Mouse (Mus musculus) midbrain, embryonic 16.5 days (tissue): ENCODE data around the gene Rhox3h. TPM values are rescaled to one million over a fixed set of nuclear protein-coding genes. Genes with fewer than 3 reads are reported as not detected.
"Not testable (repeated sequence)": the region's sequence is repeated elsewhere in the genome, so short reads cannot be mapped to it uniquely, and the experiment has no call there.

Experiments
- ATAC-seq: fragments of 200-750 bp; cut with Nextera tagmentation; 2 replicates; pipeline ENCODE4 v1.8.0; 2017; ENCODE audit warnings: moderate TSS enrichment
- H3K27ac ChIP-seq: fragments of 300-500 bp; sonication (generic); 2 replicates; pipeline ENCODE4 v1.5.1; 2014; ENCODE audit warnings: mild to moderate bottlenecking, low read length, mixed read lengths
- H3K27me3 ChIP-seq: fragments of 300-500 bp; sonication (generic); 2 replicates; pipeline ENCODE4 v1.6.1; 2014; ENCODE audit warnings: low read depth, low read length, mixed read lengths; ENCODE audit not compliant: control insufficient read depth, insufficient read depth
- H3K36me3 ChIP-seq: fragments of 300-500 bp; sonication (generic); 2 replicates; pipeline ENCODE4 v1.6.1; 2014; ENCODE audit warnings: mild to moderate bottlenecking, low read length, moderate library complexity, mixed read lengths; ENCODE audit not compliant: control insufficient read depth, insufficient read depth
- H3K4me1 ChIP-seq: fragments of 300-500 bp; sonication (generic); 2 replicates; pipeline ENCODE4 v1.6.1; 2014; ENCODE audit warnings: mild to moderate bottlenecking, low read length, mixed read lengths; ENCODE audit not compliant: control insufficient read depth, insufficient read depth
- H3K4me2 ChIP-seq: fragments of 300-500 bp; sonication (generic); 2 replicates; pipeline ENCODE4 v1.6.1; 2014; ENCODE audit warnings: mild to moderate bottlenecking, low read length, mixed read lengths
- H3K4me3 ChIP-seq: fragments of 300-500 bp; sonication (generic); 2 replicates; pipeline ENCODE4 v1.5.1; 2014; ENCODE audit warnings: low read depth, mild to moderate bottlenecking, low read length, moderate library complexity, mixed read lengths
- H3K9ac ChIP-seq: fragments of 300-500 bp; sonication (generic); 2 replicates; pipeline ENCODE4 v1.6.1; 2014; ENCODE audit warnings: low read depth, low read length, mixed read lengths
- H3K9me3 ChIP-seq: fragments of 300-500 bp; sonication (generic); replicated peaks from 2 replicates; pipeline ENCODE4 v1.6.1; 2014; ENCODE audit warnings: mild to moderate bottlenecking, low read length, mixed read lengths; ENCODE audit not compliant: control insufficient read depth, poor library complexity, severe bottlenecking
- WGBS: fragments of 180-500 bp; shearing (Covaris S2); extraction: QIAGEN DNeasy Blood & Tissue Kit; methylation state at CpG from one replicate; pipeline ENCODE4 v1.1.7; 2014; 5-methylcytosine and 5-hydroxymethylcytosine counted together
- polyA plus RNA-seq: library from polyadenylated mRNA; unstranded; fragments of >200 nt; fragmentation: Nextera tagmentation; extraction: Ambion mirVana; gene quantifications from 2 replicates; pipeline ENCODE4 v1.2.1, GENCODE M21; 2015

Rhox3h gene
- not detected in 2 replicates for polyA plus RNA-seq

- 100% methylated on average over 1 of the region's 3 CpGs for WGBS
- H3K36me3 ChIP-seq, H3K4me2 ChIP-seq, H3K4me3 ChIP-seq, ATAC-seq, H3K9me3 ChIP-seq, H3K4me1 ChIP-seq, H3K27me3 ChIP-seq, H3K9ac ChIP-seq, H3K27ac ChIP-seq: not testable (repeated sequence)
Observed at GRCm38 (mm10) chrX:37668664-37669063, at the start of gene Rhox3h. Gene Rhox3h (minus strand): TSS chrX:37668764.

DNA sequence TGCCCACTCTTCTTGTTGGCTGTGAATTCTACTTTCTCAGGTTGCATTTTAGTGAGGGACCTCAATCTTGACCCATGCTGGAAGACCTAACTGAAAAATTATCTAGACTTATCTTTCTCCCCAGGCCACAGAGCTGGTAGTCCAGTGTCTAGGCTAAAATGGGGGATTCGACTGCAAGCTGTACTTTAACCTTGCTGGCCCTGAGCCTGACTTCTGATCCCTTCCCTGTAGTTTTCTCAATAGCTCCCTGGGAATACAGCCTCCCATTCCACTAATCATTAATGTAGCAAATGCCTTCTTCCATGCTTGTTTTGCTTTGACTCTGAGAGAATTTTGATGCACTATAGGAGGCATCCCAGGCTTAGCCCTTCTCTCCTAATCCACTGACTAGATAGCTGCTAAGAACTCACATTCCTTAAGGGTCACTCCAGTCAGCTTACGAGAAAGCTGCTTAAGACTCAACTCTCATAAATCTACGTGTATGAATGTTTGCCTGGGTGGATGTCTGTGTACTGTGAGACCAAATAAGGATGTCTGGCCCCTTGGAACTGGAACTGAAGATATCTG lies 33.3 kb upstream of the Rhox3h start:
- H3K27me3 ChIP-seq: no peaks in the 10 kb centered on the region
- no peak overlapping the region for H3K27ac ChIP-seq
- H3K4me3 ChIP-seq: no peak overlapping the region
- no peaks in the 10 kb centered on the region for H3K4me1 ChIP-seq
- WGBS: 56% methylated on average over 3 of the region's 3 CpGs
- no peak overlapping the region for H3K9ac ChIP-seq
- ATAC-seq: no peak
- no peaks in the 10 kb centered on the region for H3K9me3 ChIP-seq
- no peak overlapping the region for H3K4me2 ChIP-seq
- no peaks in the 10 kb centered on the region for H3K36me3 ChIP-seq

DNA sequence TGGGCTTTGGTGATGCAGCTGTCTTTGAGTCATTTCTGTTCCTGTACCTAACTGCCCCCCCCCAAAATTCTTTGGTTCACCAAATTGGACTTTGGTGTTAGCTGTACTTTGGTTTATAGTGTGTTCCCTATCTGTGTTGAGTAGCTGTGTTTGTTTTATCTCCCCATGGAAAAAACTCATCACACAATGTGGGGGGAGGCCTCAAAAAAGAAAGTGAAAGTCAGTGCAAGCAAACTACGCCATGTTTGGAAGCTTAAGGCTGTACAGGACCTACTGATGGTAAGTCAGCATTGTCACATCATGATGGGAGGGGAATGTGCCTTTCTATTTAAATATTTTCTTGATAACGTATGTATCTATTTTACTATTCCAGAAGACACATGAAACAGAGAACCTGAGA lies 23.7 kb upstream of the Rhox3h start:
- 85% methylated on average over 2 of the region's 2 CpGs for WGBS

DNA sequence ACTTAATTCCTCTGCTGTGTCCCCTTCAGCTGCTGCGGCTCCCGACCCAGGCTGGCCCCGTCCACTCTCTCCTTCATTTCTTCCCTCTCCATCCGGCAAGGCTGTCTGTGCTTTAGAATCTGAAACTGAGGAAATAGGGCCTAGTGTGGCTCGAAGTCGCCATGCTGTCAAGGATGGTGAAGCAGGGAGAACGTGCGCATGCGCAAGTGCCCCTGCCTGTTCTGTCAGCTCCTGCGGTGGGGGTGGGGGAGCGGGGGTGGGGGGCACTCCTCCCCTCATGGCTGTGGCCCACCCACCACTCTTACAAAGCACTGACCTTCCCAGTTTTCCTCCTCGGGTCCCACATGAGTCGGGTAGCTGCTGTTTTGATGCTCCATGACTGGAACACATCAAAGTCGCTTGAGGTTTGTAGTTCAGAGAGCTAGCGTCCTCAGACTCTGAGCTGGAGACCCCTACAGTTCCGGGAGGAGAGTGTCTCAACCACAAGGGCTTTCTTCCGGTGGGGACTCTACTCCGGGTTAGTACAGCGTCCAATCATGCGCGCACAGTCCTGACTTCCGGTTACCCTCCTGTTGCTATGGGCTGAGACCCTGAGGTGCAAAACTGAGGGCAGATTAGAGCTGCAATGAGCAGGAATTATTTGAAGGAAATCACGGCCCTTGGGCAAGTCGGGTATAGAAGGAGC lies 14.6 kb upstream of the Rhox3h start:
- no peaks in the 10 kb centered on the region for H3K9me3 ChIP-seq
- H3K27ac ChIP-seq: no peak overlapping the region
- WGBS: 88% methylated on average over 24 of the region's 24 CpGs
- no peaks in the 10 kb centered on the region for H3K36me3 ChIP-seq
- H3K4me2 ChIP-seq: no peak overlapping the region
- H3K4me3 ChIP-seq: no peak overlapping the region
- no peak overlapping the region for H3K9ac ChIP-seq
- H3K4me1 ChIP-seq: no peaks in the 10 kb centered on the region
- no peak for ATAC-seq
- no peaks in the 10 kb centered on the region for H3K27me3 ChIP-seq

More for the DNA sequence above, 23.7 kb upstream of the Rhox3h start:
- no peak overlapping the region for H3K27ac ChIP-seq
- no peak overlapping the region for H3K9ac ChIP-seq
- H3K4me3 ChIP-seq: no peak overlapping the region
- H3K4me2 ChIP-seq: no peak overlapping the region
- H3K9me3 ChIP-seq: no peaks in the 10 kb centered on the region
- no peak for ATAC-seq
- H3K27me3 ChIP-seq: no peaks in the 10 kb centered on the region
- H3K36me3 ChIP-seq: no peaks in the 10 kb centered on the region
- no peaks in the 10 kb centered on the region for H3K4me1 ChIP-seq

- H3K27me3 ChIP-seq, H3K4me3 ChIP-seq, H3K9me3 ChIP-seq, H3K4me1 ChIP-seq, H3K4me2 ChIP-seq, H3K9ac ChIP-seq, ATAC-seq, H3K36me3 ChIP-seq, H3K27ac ChIP-seq: not testable (repeated sequence)
- 79% methylated on average over 8 of the region's 8 CpGs for WGBS
Observed at GRCm38 (mm10) chrX:37673177-37673576, 4.6 kb upstream of the Rhox3h start, which contains the start of gene Rhox2h. Gene Rhox2h (minus strand): TSS chrX:37673277.

GRCm38 (mm10) chrX:37651227-37651626 lies 17.3 kb downstream of the Rhox3h start, which contains the start of gene Rhox4g:
Gene Rhox4g (minus strand): TSS chrX:37651327.
- H3K36me3 ChIP-seq, ATAC-seq: not testable (repeated sequence)
- 93% methylated on average over 14 of the region's 20 CpGs for WGBS

GRCm38 (mm10) chrX:37643370-37643769 lies 25.2 kb downstream of the Rhox3h start, which contains the start of gene Rhox2g:
Gene Rhox2g (minus strand): TSS chrX:37643470.
- not testable (repeated sequence) for H3K9me3 ChIP-seq, H3K4me3 ChIP-seq
- WGBS: 95% methylated on average over 6 of the region's 6 CpGs

More at GRCm38 (mm10) chrX:37651227-37651626, 17.3 kb downstream of the Rhox3h start, which contains the start of gene Rhox4g:
- H3K27me3 ChIP-seq, H3K4me1 ChIP-seq, H3K9me3 ChIP-seq, H3K4me3 ChIP-seq, H3K4me2 ChIP-seq, H3K27ac ChIP-seq, H3K9ac ChIP-seq: not testable (repeated sequence)

DNA sequence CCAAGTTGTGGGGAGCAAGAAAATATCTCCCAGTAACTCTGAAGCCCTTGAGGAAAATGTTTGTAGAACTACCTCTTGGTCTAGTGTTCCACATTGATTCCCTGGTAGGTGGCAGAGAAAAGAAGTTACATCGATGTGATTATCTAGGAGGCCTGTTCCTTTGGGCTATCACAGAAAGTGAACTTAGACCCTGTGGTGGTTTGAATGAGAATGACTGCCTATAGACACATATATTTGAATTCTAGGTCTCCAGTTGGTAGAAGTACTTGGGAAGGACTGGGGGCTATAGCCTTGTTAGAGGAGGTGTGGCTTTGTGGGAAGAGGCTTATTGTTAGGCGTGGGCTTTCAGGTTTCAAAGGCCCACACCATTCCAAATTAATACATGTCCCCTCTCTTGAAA lies 40.1 kb downstream of the Rhox3h start, which contains the start of gene Rhox3g:
Gene Rhox3g, minus strand, starts transcription at position 101 of the 400 bp plus-strand sequence.
- H3K36me3 ChIP-seq, H3K27me3 ChIP-seq, H3K9ac ChIP-seq, ATAC-seq, H3K4me2 ChIP-seq, H3K9me3 ChIP-seq, H3K4me1 ChIP-seq, H3K27ac ChIP-seq, H3K4me3 ChIP-seq: not testable (repeated sequence)
- WGBS: 91% methylated on average over 2 of the region's 2 CpGs

More at GRCm38 (mm10) chrX:37643370-37643769, 25.2 kb downstream of the Rhox3h start, which contains the start of gene Rhox2g:
- not testable (repeated sequence) for H3K27me3 ChIP-seq, H3K27ac ChIP-seq, H3K9ac ChIP-seq, H3K4me2 ChIP-seq, H3K36me3 ChIP-seq, H3K4me1 ChIP-seq, ATAC-seq
